Mouse (Mus musculus) liver, postnatal 0 days (tissue): ENCODE measurements around the gene Pbx2. TPM values are rescaled to one million over a fixed set of nuclear protein-coding genes. Genes with fewer than 3 reads are reported as not detected.

Source experiments
- ATAC-seq: fragments of 200-750 bp; cut with Nextera tagmentation; 2 replicates; pipeline ENCODE4 v1.8.0; 2017; ENCODE audit warnings: mild to moderate bottlenecking, moderate library complexity
- DNase-seq: peaks from one replicate; pipeline ENCODE4 v3.0.0-alpha.2; 2016
- H3K27ac ChIP-seq: fragments of 300-500 bp; sonication (generic); 2 replicates; pipeline ENCODE4 v1.5.1; 2014; ENCODE audit warnings: antibody characterized with exemption, moderate library complexity, mild to moderate bottlenecking, low read depth
- H3K27me3 ChIP-seq: fragments of 300-500 bp; sonication (generic); 2 replicates; pipeline ENCODE4 v1.6.1; 2014; ENCODE audit warnings: low read length, control low read depth, mixed read lengths; ENCODE audit not compliant: insufficient read depth
- H3K36me3 ChIP-seq: fragments of 300-500 bp; sonication (generic); replicated peaks from 2 replicates; pipeline ENCODE4 v1.6.1; 2014; ENCODE audit warnings: mild to moderate bottlenecking, control low read depth, low read length, moderate library complexity, mixed read lengths; ENCODE audit not compliant: insufficient read depth
- H3K4me1 ChIP-seq: fragments of 300-500 bp; sonication (generic); 2 replicates; pipeline ENCODE4 v1.6.1; 2014; ENCODE audit warnings: antibody characterized with exemption, mild to moderate bottlenecking, control low read depth; ENCODE audit not compliant: insufficient read depth
- H3K4me2 ChIP-seq: fragments of 300-500 bp; sonication (generic); 2 replicates; pipeline ENCODE4 v1.6.1; 2014; ENCODE audit warnings: low read depth, mild to moderate bottlenecking, low read length, moderate library complexity, mixed read lengths
- H3K4me3 ChIP-seq: fragments of 300-500 bp; sonication (generic); 2 replicates; pipeline ENCODE4 v1.5.1; 2014; ENCODE audit warnings: low read depth, low read length
- H3K9ac ChIP-seq: fragments of 300-500 bp; sonication (generic); replicated peaks from 2 replicates; pipeline ENCODE4 v1.6.1; 2014; ENCODE audit warnings: mild to moderate bottlenecking, moderate library complexity
- H3K9me3 ChIP-seq: fragments of 300-500 bp; sonication (generic); 2 replicates; pipeline ENCODE4 v1.6.1; 2016; ENCODE audit warnings: mild to moderate bottlenecking, control low read depth, low read length, mixed read lengths
- CTCF ChIP-seq: sonication (generic); IDR thresholded peaks from 2 replicates; pipeline ENCODE4 v1.5.1; 2016; ENCODE audit warnings: antibody characterized with exemption, low read depth
- EP300 ChIP-seq: IDR thresholded peaks from 2 replicates; pipeline ENCODE4 v1.6.1; 2016; ENCODE audit warnings: antibody characterized with exemption, low read depth, mild to moderate bottlenecking
- WGBS: fragments of 180-500 bp; shearing (Covaris S2); extraction: QIAGEN DNeasy Blood & Tissue Kit; methylation state at CpG from one replicate; pipeline ENCODE4 v1.1.7; 2014; ENCODE audit not compliant: insufficient replicate concordance; 5-methylcytosine and 5-hydroxymethylcytosine counted together
- polyA plus RNA-seq: library from polyadenylated mRNA; unstranded; fragments of >200 nt; fragmentation: Nextera tagmentation; extraction: Ambion mirVana; gene quantifications from 2 replicates; pipeline ENCODE4 v1.2.1, GENCODE M21; 2015

Gene Pbx2
- polyA plus RNA-seq, 1 experiment from 2014 or later = 3.6 TPM

DNA sequence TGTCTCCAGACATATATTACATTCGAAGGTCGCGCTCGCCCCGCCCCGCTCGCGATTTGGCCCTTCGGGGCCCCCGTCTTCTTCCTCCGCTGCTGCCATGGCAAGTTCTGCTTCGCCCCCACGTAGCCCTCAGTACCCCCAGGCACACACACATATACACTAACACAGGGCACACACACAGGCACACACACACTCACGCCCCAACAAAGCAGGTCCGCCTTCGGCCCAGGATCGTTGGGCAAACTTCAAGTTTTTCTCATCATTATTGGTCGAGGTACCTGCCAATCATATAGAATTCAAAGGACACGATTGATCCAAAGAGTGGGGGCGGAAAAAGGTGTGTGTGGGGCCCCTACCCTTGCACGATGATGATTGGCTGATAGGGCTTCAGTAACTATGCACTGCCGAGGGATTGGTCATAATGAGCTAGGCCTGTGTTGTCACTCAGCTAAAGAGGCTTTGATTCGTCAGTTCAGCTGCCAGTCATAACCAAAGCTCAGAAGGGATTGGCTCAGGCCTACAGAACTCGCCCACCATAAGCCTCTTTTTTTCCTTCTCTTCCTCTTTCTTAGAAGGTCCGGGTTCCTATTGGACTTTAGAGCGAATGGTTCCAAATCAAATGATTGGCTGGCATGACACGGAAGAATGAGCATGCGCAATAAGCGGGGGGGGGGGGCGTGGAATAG, 12.5 kb downstream of the Pbx2 start, which contains the start of gene Rnf5:
Gene Rnf5, minus strand, starts transcription at position 316 of the 686 bp plus-strand sequence.
- no peaks in the 10 kb centered on the region for H3K27me3 ChIP-seq
- peak within 1 kb of the TSS; percentile 77 for H3K4me3 ChIP-seq
- H3K4me1 ChIP-seq = peaks cover 52% of the 10 kb centered on the region
- ATAC-seq (peak; percentile 88), DNase-seq (peak; percentile 85)
- H3K36me3 ChIP-seq = peaks cover 15% of the 10 kb centered on the region
- H3K9ac ChIP-seq = peak within 1 kb of the TSS; percentile 86
- H3K27ac ChIP-seq = peak within 1 kb of the TSS; percentile 96
- peak; percentile 89 for TF ChIP-seq EP300
- TF ChIP-seq CTCF = no peak
- WGBS = under 1% methylated on average over 28 of the region's 30 CpGs
- no peaks in the 10 kb centered on the region for H3K9me3 ChIP-seq
- H3K4me2 ChIP-seq = peak within 1 kb of the TSS; percentile 97

DNA sequence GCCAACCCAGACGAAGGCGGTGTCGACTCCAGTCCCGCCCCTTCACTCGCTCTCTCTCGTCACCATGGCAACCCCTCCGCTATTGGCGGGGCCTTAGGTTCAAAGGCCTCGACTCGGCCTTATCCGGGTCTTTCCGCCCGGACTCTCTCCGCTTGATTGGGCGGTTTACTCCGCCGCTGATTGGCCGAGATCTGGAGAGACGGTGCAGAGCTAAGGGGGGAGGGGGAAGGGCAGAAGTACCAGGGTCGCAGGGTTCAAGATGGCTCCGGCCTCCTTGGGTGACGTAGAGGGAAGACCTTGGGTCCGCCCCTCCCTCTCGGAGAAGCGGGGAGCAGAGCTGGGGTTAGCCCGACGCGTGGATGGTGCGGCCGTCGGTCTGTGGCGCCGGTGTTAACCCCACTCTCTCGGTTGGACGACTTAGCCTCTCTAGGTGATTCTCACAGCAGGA, 13.0 kb downstream of the Pbx2 start, which contains the start of gene Agpat1:
Gene Agpat1, plus strand, starts transcription at position 202 of the 448 bp plus-strand sequence.
- Histone ChIP-seq H3K27ac (peak within 1 kb of the TSS; percentile 96), H3K27me3 (no peaks in the 10 kb centered on the region), H3K4me2 (peak within 1 kb of the TSS; percentile 97), H3K9me3 (no peaks in the 10 kb centered on the region), H3K9ac (peak within 1 kb of the TSS; percentile 86), H3K36me3 (peaks cover 15% of the 10 kb centered on the region), H3K4me1 (peaks cover 53% of the 10 kb centered on the region), H3K4me3 (peak within 1 kb of the TSS; percentile 77)
- no peak for TF ChIP-seq EP300
- no peak for TF ChIP-seq CTCF
- peak; percentile 83 for ATAC-seq
- DNase-seq = peak; percentile 99
- 0% methylated on average over 35 of the region's 35 CpGs for WGBS

- peak; percentile 2; the same call in 1 of the 2 replicates for ATAC-seq
- H3K36me3 ChIP-seq = peaks cover 15% of the 10 kb centered on the region
- H3K4me1 ChIP-seq = peaks cover 49% of the 10 kb centered on the region
- WGBS = 14% methylated on average over 24 of the region's 24 CpGs
- peak; percentile 69 for DNase-seq
- H3K27ac ChIP-seq = peak overlapping the region; percentile 96
- peak overlapping the region; percentile 77 for H3K4me3 ChIP-seq
- no peak for TF ChIP-seq EP300
- no peak for TF ChIP-seq CTCF
- no peaks in the 10 kb centered on the region for H3K27me3 ChIP-seq
- H3K9ac ChIP-seq = peak overlapping the region; percentile 86
- H3K9me3 ChIP-seq = no peaks in the 10 kb centered on the region
- peak overlapping the region; percentile 92 for H3K4me2 ChIP-seq
These were observed 13.6 kb downstream of the Pbx2 start for GRCm38 (mm10) chr17:34604511-34605237.

- DNase-seq = peak; percentile 94
- under 1% methylated on average over 19 of the region's 30 CpGs for WGBS
- TF ChIP-seq CTCF (no peak), EP300 (no peak)
- peak; percentile 15 for ATAC-seq
- H3K36me3 ChIP-seq = peaks cover 13% of the 10 kb centered on the region
- peak overlapping the region; percentile 77 for H3K4me3 ChIP-seq
- no peaks in the 10 kb centered on the region for H3K9me3 ChIP-seq
- no peaks in the 10 kb centered on the region for H3K27me3 ChIP-seq
- H3K27ac ChIP-seq = peak overlapping the region; percentile 96
- H3K4me2 ChIP-seq = peak overlapping the region; percentile 92
- H3K4me1 ChIP-seq = peaks cover 49% of the 10 kb centered on the region
- H3K9ac ChIP-seq = peak overlapping the region; percentile 86
These were observed 14.5 kb downstream of the Pbx2 start for GRCm38 (mm10) chr17:34605609-34606008.

GRCm38 (mm10) chr17:34606186-34607039, 15.3 kb downstream of the Pbx2 start:
- H3K9ac ChIP-seq = peak overlapping the region; percentile 86
- H3K4me1 ChIP-seq = peaks cover 49% of the 10 kb centered on the region
- no peak for TF ChIP-seq CTCF
- no peaks in the 10 kb centered on the region for H3K9me3 ChIP-seq
- peaks cover 17% of the 10 kb centered on the region; the same call in 1 of the 2 replicates for H3K36me3 ChIP-seq
- DNase-seq (no peak), ATAC-seq (no peak)
- WGBS = 11% methylated on average over 32 of the region's 32 CpGs
- H3K4me3 ChIP-seq = peak overlapping the region; percentile 77
- no peaks in the 10 kb centered on the region for H3K27me3 ChIP-seq
- H3K4me2 ChIP-seq = peak overlapping the region; percentile 92
- H3K27ac ChIP-seq = peak overlapping the region; percentile 96
